Mouse (Mus musculus): ENCODE measurements at regions not wholly inside any gene's neighbourhood (a gene's known extent, or its start where the extent isn't known, plus 50 kb on each side); places are given as distances from the start of the nearest gene placed in this dataset.

DNA sequence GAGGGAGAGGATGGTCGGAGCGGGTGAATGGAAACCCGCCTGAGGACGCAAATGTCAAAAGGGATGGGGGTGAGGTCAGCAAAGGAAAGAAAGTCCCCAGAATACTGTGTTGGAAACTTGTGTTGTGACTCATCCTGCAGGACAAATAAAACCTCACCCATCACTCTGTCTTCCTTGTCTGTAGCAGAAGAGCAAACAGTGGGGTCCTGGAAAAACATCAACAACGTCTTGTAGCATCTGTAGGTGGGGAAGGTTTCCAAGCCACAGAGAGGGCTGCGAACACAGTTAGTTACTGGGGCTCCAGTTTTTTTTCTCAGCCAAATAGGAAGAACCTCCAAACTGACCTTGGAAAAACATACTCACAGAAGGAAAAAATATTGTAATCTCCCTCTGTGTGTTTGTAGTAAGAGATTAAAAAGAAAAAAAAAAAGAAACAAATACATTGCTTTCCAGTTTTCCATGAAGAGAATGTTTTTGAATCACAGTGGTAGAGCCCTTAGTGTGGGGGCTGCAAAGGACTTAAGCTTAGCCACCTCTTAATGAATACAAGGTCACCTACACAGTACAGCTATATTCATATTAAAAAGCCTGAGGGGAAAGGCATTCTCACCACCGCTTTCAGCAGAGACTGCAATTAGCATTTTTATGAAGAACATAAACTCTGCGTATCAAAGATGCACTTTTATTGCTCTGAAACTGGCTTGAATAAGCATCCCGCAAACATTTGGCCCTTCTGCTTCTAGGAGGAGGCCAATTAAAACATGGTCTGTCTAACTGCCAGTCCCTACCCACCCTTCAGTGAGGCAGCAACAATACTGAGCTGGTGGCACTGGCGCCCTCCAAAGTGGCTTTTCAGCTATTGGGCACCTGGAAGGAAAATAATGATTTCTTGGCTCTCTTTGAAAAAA is 198.6 kb upstream of the Tprg start:
- peak in 1 of 2 experiments; percentile 6 for DNase-seq (ENCODE audit: low spot score in 2 of 2)

- peak in 1 of 2 experiments; percentile 6 for DNase-seq (ENCODE audit: low spot score in 2 of 2)
These were observed 198.0 kb upstream of the Tprg start for GRCm38 (mm10) chr16:25088649-25089019.

DNA sequence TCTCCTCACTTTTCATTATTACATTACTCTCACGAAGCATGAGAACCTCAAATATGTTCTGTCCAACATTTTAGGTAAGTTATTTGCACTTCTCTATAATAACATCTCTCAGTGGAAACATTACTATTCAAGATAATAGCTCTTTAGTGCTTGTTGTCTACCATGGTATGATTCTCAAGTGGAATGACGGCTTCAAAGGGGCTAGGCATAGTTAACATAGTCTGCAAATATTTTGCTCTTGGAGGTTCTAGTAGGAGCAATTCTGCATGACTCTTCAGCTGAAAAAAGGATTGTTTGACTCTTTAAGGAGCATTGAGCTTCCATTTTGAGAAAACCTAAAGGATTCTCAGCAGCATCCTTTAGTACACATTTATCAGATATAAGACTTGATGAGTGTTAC is 182.5 kb upstream of the Tprg start:
- no peak for DNase-seq (ENCODE audit: low spot score in 2 of 2)

- peak in 1 of 2 experiments; percentile 18 for DNase-seq (ENCODE audit: low spot score in 2 of 2)
These were observed 182.0 kb upstream of the Tprg start for GRCm38 (mm10) chr16:25104603-25105002.

- no peak for DNase-seq (ENCODE audit: low spot score in 2 of 2)
These were observed 146.5 kb upstream of the Tprg start for GRCm38 (mm10) chr16:25140164-25140563.

GRCm38 (mm10) chr16:25147486-25147885 is 139.1 kb upstream of the Tprg start:
- DNase-seq (ENCODE audit: low spot score in 2 of 2), result no peak

GRCm38 (mm10) chr16:25149186-25149585 is 137.4 kb upstream of the Tprg start:
- no peak for DNase-seq (ENCODE audit: low spot score in 2 of 2)

- no peak for DNase-seq (ENCODE audit: low spot score in 2 of 2)
These were observed 109.7 kb upstream of the Tprg start for GRCm38 (mm10) chr16:25176870-25177269.

GRCm38 (mm10) chr16:25178055-25178454 is 108.6 kb upstream of the Tprg start:
- DNase-seq (ENCODE audit: low spot score in 2 of 2), result no peak

- peak; percentile 62 to 84 for DNase-seq (ENCODE audit: low spot score in 2 of 2)
These were observed 104.7 kb upstream of the Tprg start for GRCm38 (mm10) chr16:25181939-25182338.

DNA sequence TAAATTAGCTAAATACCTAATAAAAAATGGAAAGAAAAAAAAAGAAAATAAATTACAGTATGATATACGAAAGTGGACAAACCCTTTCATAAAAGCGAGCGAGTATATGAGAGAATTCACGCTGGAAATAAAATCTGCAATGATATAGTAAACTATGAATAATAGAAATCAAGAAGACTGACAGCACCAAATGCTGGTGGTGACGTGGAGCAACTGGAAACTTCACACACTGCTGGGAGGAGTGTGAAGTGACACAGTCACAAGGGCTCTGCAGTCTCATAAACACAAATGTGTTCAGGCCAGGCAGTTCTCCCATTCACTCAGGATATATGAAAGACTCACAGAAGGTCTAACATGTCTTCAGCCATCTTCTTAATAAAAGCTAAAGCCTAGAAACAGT is 89.5 kb upstream of the Tprg start:
- DNase-seq (ENCODE audit: low spot score in 2 of 2), result no peak

GRCm38 (mm10) chr16:25198844-25199243 is 87.8 kb upstream of the Tprg start:
- no peak for DNase-seq (ENCODE audit: low spot score in 2 of 2)

- DNase-seq (ENCODE audit: low spot score in 2 of 2), result no peak
These were observed 86.6 kb upstream of the Tprg start for GRCm38 (mm10) chr16:25199984-25200383.

DNA sequence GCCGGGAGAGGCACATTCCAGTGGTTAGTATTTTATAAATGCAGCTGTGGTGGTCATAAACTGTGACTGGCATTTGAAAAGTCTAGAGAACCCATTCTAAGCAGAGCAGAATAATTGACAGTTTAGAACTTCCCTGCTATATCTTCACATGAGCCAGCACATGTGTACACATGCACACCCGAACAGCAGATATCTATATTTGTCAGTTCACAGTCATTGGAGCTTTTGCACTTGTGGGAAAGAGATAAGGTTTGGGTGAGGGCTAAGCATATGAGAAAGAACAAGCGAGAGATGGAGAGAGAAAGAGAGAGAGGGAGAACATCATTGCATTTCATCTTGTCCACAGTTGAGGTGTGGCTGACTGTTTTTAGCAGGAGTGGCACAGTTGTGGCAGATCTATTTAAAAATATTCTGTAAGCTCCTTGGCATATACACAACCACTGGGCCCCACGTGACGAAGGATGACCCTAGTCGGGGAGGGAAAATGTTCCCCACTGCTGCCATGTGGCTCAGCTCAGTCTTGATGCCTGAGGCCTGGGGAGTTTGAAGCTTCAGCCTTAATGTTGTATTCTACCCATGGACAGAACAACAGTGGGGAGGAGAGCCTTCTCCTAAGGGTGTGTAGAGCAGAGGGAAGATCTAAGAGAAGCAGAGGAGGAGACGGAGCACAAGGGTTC is 85.4 kb upstream of the Tprg start:
- no peak for DNase-seq (ENCODE audit: low spot score in 2 of 2)

DNA sequence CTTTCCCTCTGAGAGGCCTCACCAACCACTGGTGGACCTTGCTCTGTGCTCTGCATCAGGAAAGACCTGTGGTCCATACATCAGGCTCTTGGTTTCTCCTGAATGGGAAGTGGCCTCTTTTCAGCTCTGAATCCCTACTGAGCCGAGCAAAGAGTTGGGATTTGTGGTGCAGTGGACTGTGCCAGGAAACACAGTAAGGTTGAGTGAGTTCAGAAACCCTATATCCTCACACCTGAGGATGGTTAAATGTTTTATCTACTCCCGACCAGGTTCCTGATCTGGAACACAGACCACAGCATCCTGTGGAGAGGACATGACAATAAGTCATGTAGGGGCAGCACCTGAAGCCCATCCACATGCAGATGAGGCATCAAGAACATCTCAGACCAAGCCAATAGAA is 73.4 kb upstream of the Tprg start:
- no peak for DNase-seq (ENCODE audit: low spot score in 2 of 2)

- DNase-seq (ENCODE audit: low spot score in 2 of 2), result no peak
These were observed 66.1 kb upstream of the Tprg start for GRCm38 (mm10) chr16:25220552-25220951.

- DNase-seq (ENCODE audit: low spot score in 2 of 2), result no peak
These were observed 61.8 kb upstream of the Tprg start for GRCm38 (mm10) chr16:25224801-25225200.
